Mouse (Mus musculus) MEL (cell line): ENCODE measurements at regions not wholly inside any gene's neighbourhood (a gene's known extent, or its start where the extent isn't known, plus 50 kb on each side); places are given as distances from the start of the nearest gene placed in this dataset.

Source experiments
- DNase-seq: peaks from one replicate; pipeline ENCODE4 v3.0.0; 2011; ENCODE audit warnings: low read depth, low spot score
- H3K27ac ChIP-seq: 2 replicates; pipeline ENCODE4 v1.5.1; 2012; ENCODE audit warnings: low read depth, mild to moderate bottlenecking, control low read depth, low read length, moderate library complexity; ENCODE audit not compliant: control insufficient read depth
- H3K27me3 ChIP-seq, 2 experiments: fragments of 150-350 bp in 1 of 2; sonication (generic) in 1 of 2; 2 replicates each; pipeline ENCODE4 v1.6.1; 2012; ENCODE audit warnings: low read length in 2 of 2, mild to moderate bottlenecking in 2 of 2, improper control_type of control experiment in 1 of 2, moderate library complexity in 1 of 2; ENCODE audit not compliant: insufficient read depth in 2 of 2, control insufficient read depth in 1 of 2
- H3K36me3 ChIP-seq, 2 experiments: 2 replicates each; pipeline ENCODE4 v1.6.1; 2012 to 2014; ENCODE audit warnings: low read length in 2 of 2, improper control_type of control experiment in 1 of 2, inconsistent platforms in 1 of 2, mild to moderate bottlenecking in 1 of 2; ENCODE audit not compliant: insufficient read depth in 2 of 2, control insufficient read depth in 1 of 2
- H3K4me1 ChIP-seq, 2 experiments: fragments of 150-350 bp in 1 of 2; sonication (generic) in 1 of 2; 2 replicates each; pipeline ENCODE4 v1.6.1; 2012; ENCODE audit warnings: low read length in 2 of 2, improper control_type of control experiment in 1 of 2, mild to moderate bottlenecking in 1 of 2; ENCODE audit not compliant: insufficient read depth in 2 of 2, control insufficient read depth in 1 of 2
- H3K4me3 ChIP-seq, 2 experiments: fragments of 150-350 bp in 1 of 2; sonication (generic) in 1 of 2; 2 replicates each; pipeline ENCODE4 v1.5.1; 2012; ENCODE audit warnings: low read depth in 2 of 2, low read length in 2 of 2, mild to moderate bottlenecking in 2 of 2, moderate library complexity in 2 of 2, control low read depth in 1 of 2, improper control_type of control experiment in 1 of 2; ENCODE audit not compliant: control insufficient read depth in 1 of 2, insufficient read depth in 1 of 2
- H3K79me2 ChIP-seq: 2 replicates; pipeline ENCODE4 v1.6.1; 2012; ENCODE audit warnings: mild to moderate bottlenecking, low read length, moderate library complexity; ENCODE audit not compliant: control insufficient read depth, poor library complexity, insufficient read depth
- H3K9ac ChIP-seq: 2 replicates; pipeline ENCODE4 v1.6.1; 2012; ENCODE audit warnings: low read depth, mild to moderate bottlenecking, control low read depth, low read length, moderate library complexity; ENCODE audit not compliant: control insufficient read depth, poor library complexity, severe bottlenecking
- H3K9me3 ChIP-seq: fragments of 150-350 bp; sonication (generic); replicated peaks from 2 replicates; pipeline ENCODE4 v1.6.1; 2012; ENCODE audit warnings: mild to moderate bottlenecking, low read length, improper control_type of control experiment, moderate library complexity; ENCODE audit not compliant: insufficient read depth
- BHLHE40 ChIP-seq: IDR thresholded peaks from 2 replicates; pipeline ENCODE4 v1.6.1; 2012; ENCODE audit warnings: low read depth, mild to moderate bottlenecking, inconsistent platforms, low read length, improper control_type of control experiment, borderline replicate concordance
- CHD1 ChIP-seq: IDR thresholded peaks from 2 replicates; pipeline ENCODE4 v1.6.1; 2012; ENCODE audit warnings: low read depth, mild to moderate bottlenecking, inconsistent platforms, low read length, improper control_type of control experiment
- CHD2 ChIP-seq: IDR thresholded peaks from 2 replicates; pipeline ENCODE4 v1.6.1; 2011; ENCODE audit warnings: low read length, improper control_type of control experiment
- E2F4 ChIP-seq: IDR thresholded peaks from 2 replicates; pipeline ENCODE4 v1.6.1; 2011; ENCODE audit warnings: low read depth, low read length, improper control_type of control experiment, borderline replicate concordance
- ELF1 ChIP-seq: IDR thresholded peaks from 2 replicates; pipeline ENCODE4 v1.6.1; 2014; ENCODE audit warnings: low read depth, mild to moderate bottlenecking, inconsistent platforms, low read length, improper control_type of control experiment, moderate library complexity
- EP300 ChIP-seq, 2 experiments: IDR thresholded peaks; 2 replicates each; pipeline ENCODE4 v1.6.1; 2011; ENCODE audit warnings: improper control_type of control experiment in 2 of 2, low read length in 2 of 2, low read depth in 1 of 2, mild to moderate bottlenecking in 1 of 2
- GABPA ChIP-seq: IDR thresholded peaks from 2 replicates; pipeline ENCODE4 v1.6.1; 2012; ENCODE audit warnings: low read depth, mild to moderate bottlenecking, inconsistent platforms, low read length, improper control_type of control experiment, moderate library complexity
- GATA1 ChIP-seq: IDR thresholded peaks from 2 replicates; pipeline ENCODE4 v1.6.1; 2011; ENCODE audit warnings: low read depth, low read length, improper control_type of control experiment
- HCFC1 ChIP-seq: IDR thresholded peaks from 2 replicates; pipeline ENCODE4 v1.6.1; 2012; ENCODE audit warnings: low read depth, mild to moderate bottlenecking, inconsistent platforms, low read length, improper control_type of control experiment, moderate library complexity
- JUND ChIP-seq: IDR thresholded peaks from 2 replicates; pipeline ENCODE4 v1.6.1; 2011; ENCODE audit warnings: low read depth, mild to moderate bottlenecking, improper control_type of control experiment, low read length
- KAT2A ChIP-seq: conservative IDR thresholded peaks from 2 replicates; pipeline ENCODE4 v1.6.1; 2012; ENCODE audit warnings: low read depth, low read length, improper control_type of control experiment, inconsistent platforms
- MAX ChIP-seq: IDR thresholded peaks from 2 replicates; pipeline ENCODE4 v1.6.1; 2011; ENCODE audit warnings: low read length, improper control_type of control experiment
- MAZ ChIP-seq: IDR thresholded peaks from 2 replicates; pipeline ENCODE4 v1.6.1; 2012; ENCODE audit warnings: low read depth, mild to moderate bottlenecking, inconsistent platforms, low read length, improper control_type of control experiment
- MXI1 ChIP-seq: IDR thresholded peaks from 2 replicates; pipeline ENCODE4 v1.6.1; 2011; ENCODE audit warnings: mild to moderate bottlenecking, low read depth, low read length, improper control_type of control experiment
- MYB ChIP-seq: IDR thresholded peaks from 2 replicates; pipeline ENCODE4 v1.6.1; 2011; ENCODE audit warnings: mild to moderate bottlenecking, low read depth, low read length, improper control_type of control experiment
- MYC ChIP-seq: IDR thresholded peaks from 2 replicates; pipeline ENCODE4 v1.6.1; 2011; ENCODE audit warnings: low read depth, mild to moderate bottlenecking, low read length, improper control_type of control experiment, moderate library complexity
- NELFE ChIP-seq: IDR thresholded peaks from 2 replicates; pipeline ENCODE4 v1.6.1; 2011; ENCODE audit warnings: low read depth, low read length, improper control_type of control experiment
- NRF1 ChIP-seq: IDR thresholded peaks from 2 replicates; pipeline ENCODE4 v1.6.1; 2014; ENCODE audit warnings: low read depth, mild to moderate bottlenecking, inconsistent platforms, low read length, improper control_type of control experiment, moderate library complexity; ENCODE audit not compliant: poor library complexity, insufficient read depth, severe bottlenecking
- POLR2AphosphoS5 ChIP-seq: IDR thresholded peaks from 2 replicates; pipeline ENCODE4 v1.6.1; 2012; ENCODE audit warnings: low read depth, borderline replicate concordance, mild to moderate bottlenecking, inconsistent platforms, low read length, moderate library complexity, mixed read lengths
- RAD21 ChIP-seq: IDR thresholded peaks from 2 replicates; pipeline ENCODE4 v1.6.1; 2011; ENCODE audit warnings: mild to moderate bottlenecking, low read depth, low read length, improper control_type of control experiment
- RCOR1 ChIP-seq: IDR thresholded peaks from 2 replicates; pipeline ENCODE4 v1.6.1; 2012; ENCODE audit warnings: low read depth, mild to moderate bottlenecking, inconsistent platforms, low read length, improper control_type of control experiment
- SIN3A ChIP-seq: IDR thresholded peaks from 2 replicates; pipeline ENCODE4 v1.6.1; 2012; ENCODE audit warnings: low read length, improper control_type of control experiment, inconsistent platforms
- TAL1 ChIP-seq: IDR thresholded peaks from 2 replicates; pipeline ENCODE4 v1.6.1; 2012; ENCODE audit warnings: mild to moderate bottlenecking, inconsistent platforms, low read length, moderate library complexity, mixed read lengths
- TBP ChIP-seq: IDR thresholded peaks from 2 replicates; pipeline ENCODE4 v1.8.0; 2011; ENCODE audit warnings: low read depth, low read length, improper control_type of control experiment
- TCF12 ChIP-seq: IDR thresholded peaks from 2 replicates; pipeline ENCODE4 v1.6.1; 2014; ENCODE audit warnings: low read depth, mild to moderate bottlenecking, inconsistent platforms, low read length, improper control_type of control experiment, moderate library complexity
- UBTF ChIP-seq: IDR thresholded peaks from 2 replicates; pipeline ENCODE4 v1.6.1; 2012; ENCODE audit warnings: low read depth, mild to moderate bottlenecking, inconsistent platforms, low read length, improper control_type of control experiment, moderate library complexity, borderline replicate concordance; ENCODE audit not compliant: insufficient read depth
- USF1 ChIP-seq: IDR thresholded peaks from 2 replicates; pipeline ENCODE4 v1.6.1; 2014; ENCODE audit warnings: low read depth, mild to moderate bottlenecking, inconsistent platforms, low read length, improper control_type of control experiment, moderate library complexity
- ZC3H11A ChIP-seq: IDR thresholded peaks from 2 replicates; pipeline ENCODE4 v1.6.1; 2012; ENCODE audit warnings: low read depth, mild to moderate bottlenecking, inconsistent platforms, low read length, improper control_type of control experiment
- ZMIZ1 ChIP-seq: IDR thresholded peaks from 2 replicates; pipeline ENCODE4 v1.6.1; 2012; ENCODE audit warnings: low read depth, mild to moderate bottlenecking, inconsistent platforms, low read length, improper control_type of control experiment, moderate library complexity
- ZNF384 ChIP-seq: IDR thresholded peaks from 2 replicates; pipeline ENCODE4 v1.6.1; 2012; ENCODE audit warnings: low read depth, mild to moderate bottlenecking, inconsistent platforms, low read length, improper control_type of control experiment

DNA sequence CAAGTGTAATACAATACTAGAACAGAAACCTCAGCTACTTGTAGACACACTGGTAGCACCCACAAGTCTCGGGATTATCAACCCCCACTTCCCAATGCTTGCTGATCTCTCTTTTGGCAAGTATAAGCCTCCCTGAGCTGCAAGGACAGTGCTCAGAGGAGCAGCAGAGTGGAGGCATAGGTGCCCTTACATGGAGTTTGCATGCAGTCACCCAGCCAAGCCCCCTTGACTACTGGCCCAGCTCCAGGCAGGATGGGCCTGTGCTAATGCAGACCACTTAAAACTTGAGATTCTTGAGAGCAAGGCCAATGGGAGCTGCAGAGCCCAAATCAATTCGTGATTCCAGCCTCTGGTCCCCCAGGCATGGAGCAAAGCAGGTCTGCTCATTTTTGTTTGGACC lies 158.0 kb downstream of the Irx5 start:
- no peak overlapping the region for H3K9ac ChIP-seq
- TF ChIP-seq NRF1 (no peak), CHD1 (no peak), ZNF384 (no peak), ZMIZ1 (no peak), KAT2A (no peak), MAX (no peak), JUND (no peak), GATA1 (no peak), ELF1 (no peak), EP300 (IDR thresholded peaks at IDR 0.05; ENCODE audit: low read depth in 1 of 2, low read length in 2 of 2) (no peak), RCOR1 (no peak), SIN3A (no peak), NELFE (no peak), MYC (no peak), MAZ (no peak), HCFC1 (no peak), TCF12 (no peak), CHD2 (no peak)
- TF ChIP-seq, all 39 proteins: peak for 0
- Histone ChIP-seq H3K4me1 (no peaks in the 10 kb centered on the region), H3K9me3 (no peaks in the 10 kb centered on the region), H3K27ac (no peak overlapping the region), H3K36me3 (no peaks in the 10 kb centered on the region), H3K79me2 (no peaks in the 10 kb centered on the region), H3K4me3 (no peak overlapping the region), H3K27me3 (no peaks in the 10 kb centered on the region)
- DNase-seq = no peak

DNA sequence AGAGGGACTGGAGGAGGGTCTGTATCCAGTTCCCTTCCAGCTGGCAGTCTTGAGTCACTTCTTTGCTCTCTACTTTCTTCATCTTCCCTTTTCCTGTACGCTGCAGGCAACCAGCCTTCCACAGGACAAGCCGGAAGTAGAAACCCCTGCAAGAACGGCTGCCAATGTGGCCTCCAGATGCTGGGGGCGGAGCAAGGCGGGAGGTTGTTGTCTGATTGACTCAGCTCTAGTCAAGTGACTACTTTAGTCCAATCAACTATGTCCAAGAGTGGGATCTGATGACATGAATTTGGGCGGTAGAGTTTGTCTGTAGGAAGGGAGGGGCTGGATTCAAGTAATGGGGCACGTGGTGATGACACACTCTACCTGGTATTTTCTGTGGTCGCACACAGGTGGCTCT lies 156.1 kb upstream of the Irx6 start:
- H3K27me3 ChIP-seq = no peaks in the 10 kb centered on the region
- H3K79me2 ChIP-seq = no peaks in the 10 kb centered on the region

More for the DNA sequence above, 156.1 kb upstream of the Irx6 start:
- DNase-seq = no peak
- Histone ChIP-seq H3K4me1 (no peaks in the 10 kb centered on the region), H3K36me3 (no peaks in the 10 kb centered on the region), H3K27ac (no peak overlapping the region), H3K9ac (no peak overlapping the region), H3K4me3 (no peak overlapping the region), H3K9me3 (no peaks in the 10 kb centered on the region)
- no peak for TF ChIP-seq ZMIZ1
- TF ChIP-seq POLR2AphosphoS5 = no peak
- no peak for TF ChIP-seq RCOR1
- no peak for TF ChIP-seq MYB
- no peak for TF ChIP-seq KAT2A
- no peak for TF ChIP-seq NELFE
- TF ChIP-seq MXI1 = no peak
- TF ChIP-seq RAD21 = no peak
- TF ChIP-seq BHLHE40 = no peak
- no peak for TF ChIP-seq TBP
- no peak for TF ChIP-seq TCF12
- TF ChIP-seq ZC3H11A = no peak
- no peak for TF ChIP-seq E2F4
- no peak for TF ChIP-seq USF1
- TF ChIP-seq TAL1 = no peak
- TF ChIP-seq GABPA = no peak
- TF ChIP-seq UBTF = no peak
